Mouse (Mus musculus): Measurements from ENCODE around the gene Ngly1. TPM values are rescaled to one million over a fixed set of nuclear protein-coding genes. Genes with fewer than 3 reads are reported as not detected.
A peak's percentile ranks its signal among the peaks of the same experiment; 100 is the strongest.

Gene Ngly1
- polyA plus RNA-seq, 1 experiment from 2014 or later = 24.3 TPM

DNA sequence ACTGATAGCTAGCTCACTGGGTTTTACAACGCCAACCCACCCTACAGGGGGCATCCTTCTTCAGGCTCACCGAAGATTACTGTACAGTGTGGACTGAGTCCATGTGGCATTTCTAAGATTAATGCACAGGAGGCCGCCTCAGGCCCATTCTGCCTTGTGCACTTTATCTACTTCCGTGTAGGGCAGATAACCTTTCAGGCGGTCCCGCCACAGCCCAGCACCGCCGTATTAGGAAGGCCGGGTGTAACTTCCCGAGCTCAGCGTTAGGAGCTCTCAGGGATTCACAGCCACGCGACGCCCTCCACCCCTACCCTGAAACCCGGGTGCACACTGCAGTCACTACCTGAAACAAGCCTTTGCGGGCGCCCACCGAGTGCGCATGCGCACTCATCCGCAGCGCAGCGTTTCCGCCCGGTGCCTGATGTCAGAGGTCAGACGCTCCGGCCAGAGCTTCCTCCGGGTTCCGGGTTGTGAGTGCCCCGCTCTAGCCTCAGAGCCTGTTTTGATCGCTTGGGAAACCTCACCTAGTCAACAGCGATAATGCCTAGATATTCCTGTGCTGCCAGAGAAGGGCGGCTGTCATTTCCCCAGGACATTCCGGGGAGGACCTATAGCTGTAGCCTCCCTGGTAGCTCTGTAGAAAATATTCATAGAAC is 6.0 kb upstream of the Ngly1 start:
- peak; percentile 94 for ATAC-seq
- Histone ChIP-seq H3K27me3 (no peaks in the 10 kb centered on the region), H3K4me2 (replicated peaks) (peak overlapping the region; percentile 65), H3K27ac (peak overlapping the region; percentile 76), H3K4me3 (replicated peaks) (peak overlapping the region; percentile 56), H3K9ac (replicated peaks) (peak overlapping the region; percentile 72), H3K36me3 (no peaks in the 10 kb centered on the region), H3K4me1 (replicated peaks) (peaks cover 13% of the 10 kb centered on the region), H3K9me3 (no peaks in the 10 kb centered on the region)
- WGBS = 5% methylated on average over 34 of the region's 34 CpGs

DNA sequence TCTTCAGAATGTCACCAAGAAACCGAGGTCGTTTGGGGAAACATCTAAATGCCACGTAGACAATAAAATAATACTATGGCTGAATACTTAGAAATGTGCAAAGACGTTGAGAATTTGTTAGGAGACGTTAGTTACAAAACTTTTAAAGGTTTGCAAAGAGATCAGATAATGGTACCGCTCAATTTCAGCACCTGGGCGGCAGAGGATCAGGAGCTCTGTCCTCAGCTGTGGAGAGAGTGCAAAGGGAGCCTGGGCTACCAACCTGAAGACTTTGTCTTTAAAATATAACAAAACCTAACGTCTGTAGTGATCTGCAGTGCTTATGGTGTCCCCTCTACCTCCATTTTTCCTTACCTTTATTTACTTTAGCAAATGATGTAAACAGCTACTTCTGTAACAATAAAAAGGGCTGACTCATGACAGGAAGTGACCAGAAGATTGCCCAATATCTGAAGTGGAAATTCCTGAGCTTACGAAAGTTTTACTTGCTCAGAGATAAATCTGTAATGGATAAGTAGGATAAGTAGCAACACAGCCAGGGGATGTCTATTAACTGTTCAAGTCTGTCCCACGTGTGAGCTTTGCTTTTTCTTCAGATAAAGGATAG is 5.4 kb upstream of the Ngly1 start:
- no peaks in the 10 kb centered on the region for H3K9me3 ChIP-seq
- peak overlapping the region; percentile 65 for H3K4me2 ChIP-seq (replicated peaks)
- H3K27me3 ChIP-seq = no peaks in the 10 kb centered on the region
- peak overlapping the region; percentile 56 for H3K4me3 ChIP-seq (replicated peaks)
- no peak for ATAC-seq
- WGBS = 19% methylated on average over 10 of the region's 10 CpGs
- peaks cover 19% of the 10 kb centered on the region for H3K4me1 ChIP-seq (replicated peaks)
- H3K9ac ChIP-seq (replicated peaks) = peak overlapping the region; percentile 72
- H3K36me3 ChIP-seq = no peaks in the 10 kb centered on the region
- H3K27ac ChIP-seq = peak overlapping the region; percentile 76; the same call in 1 of the 2 replicates

DNA sequence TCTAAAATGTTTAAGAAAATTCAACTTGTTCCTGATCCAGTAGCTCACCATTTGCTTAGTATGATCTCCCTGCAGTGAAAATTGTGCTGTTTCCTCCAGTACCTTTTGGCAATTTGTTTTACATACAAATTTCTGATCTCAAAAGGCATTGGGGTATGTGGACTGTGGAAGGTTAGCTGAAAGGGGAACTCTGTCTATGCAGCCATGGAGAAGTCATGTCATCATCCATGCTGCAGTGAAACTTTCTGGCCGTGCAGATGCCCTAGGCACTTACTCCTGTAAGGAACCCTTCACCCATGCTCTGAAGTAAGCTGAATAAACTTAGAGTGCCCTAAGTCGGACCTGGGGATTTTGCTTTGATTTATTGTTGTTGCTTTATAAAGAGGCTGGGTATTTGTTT is 4.7 kb upstream of the Ngly1 start:
- Histone ChIP-seq H3K4me3 (replicated peaks) (no peak overlapping the region), H3K27me3 (no peaks in the 10 kb centered on the region), H3K9ac (replicated peaks) (no peak overlapping the region), H3K27ac (no peak overlapping the region), H3K9me3 (no peaks in the 10 kb centered on the region), H3K4me1 (replicated peaks) (peaks cover 20% of the 10 kb centered on the region), H3K4me2 (replicated peaks) (no peak overlapping the region), H3K36me3 (no peaks in the 10 kb centered on the region)
- ATAC-seq = no peak
- WGBS = 55% methylated on average over 2 of the region's 2 CpGs

DNA sequence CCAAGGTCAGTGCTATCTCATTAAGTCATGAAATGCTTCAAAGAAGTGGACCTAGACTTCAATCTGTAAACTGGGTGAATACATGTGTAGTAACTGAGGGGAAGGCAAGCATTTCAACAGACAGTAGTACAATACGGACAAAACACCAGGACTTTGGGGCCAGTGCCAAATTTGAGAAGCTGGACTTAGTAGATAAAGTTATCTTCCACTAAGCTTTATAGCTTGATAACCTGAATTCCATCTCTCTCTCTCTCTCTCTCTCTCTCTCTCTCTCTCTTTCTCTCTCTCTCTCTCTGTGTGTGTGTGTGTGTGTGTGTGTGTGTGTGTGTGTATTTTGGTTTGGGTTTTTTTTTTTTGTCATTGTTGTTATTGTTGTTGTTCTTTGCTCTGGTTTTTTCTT is 4.0 kb upstream of the Ngly1 start:
- H3K4me1 ChIP-seq (replicated peaks) = peaks cover 26% of the 10 kb centered on the region
- no peak overlapping the region for H3K27ac ChIP-seq
- H3K27me3 ChIP-seq = no peaks in the 10 kb centered on the region
- no peaks in the 10 kb centered on the region for H3K36me3 ChIP-seq
- no peak for ATAC-seq
- no peaks in the 10 kb centered on the region for H3K9me3 ChIP-seq
- no peak overlapping the region for H3K4me3 ChIP-seq (replicated peaks)
- WGBS = 74% methylated on average over 1 of the region's 1 CpGs
- no peak overlapping the region for H3K9ac ChIP-seq (replicated peaks)
- no peak overlapping the region for H3K4me2 ChIP-seq (replicated peaks)

DNA sequence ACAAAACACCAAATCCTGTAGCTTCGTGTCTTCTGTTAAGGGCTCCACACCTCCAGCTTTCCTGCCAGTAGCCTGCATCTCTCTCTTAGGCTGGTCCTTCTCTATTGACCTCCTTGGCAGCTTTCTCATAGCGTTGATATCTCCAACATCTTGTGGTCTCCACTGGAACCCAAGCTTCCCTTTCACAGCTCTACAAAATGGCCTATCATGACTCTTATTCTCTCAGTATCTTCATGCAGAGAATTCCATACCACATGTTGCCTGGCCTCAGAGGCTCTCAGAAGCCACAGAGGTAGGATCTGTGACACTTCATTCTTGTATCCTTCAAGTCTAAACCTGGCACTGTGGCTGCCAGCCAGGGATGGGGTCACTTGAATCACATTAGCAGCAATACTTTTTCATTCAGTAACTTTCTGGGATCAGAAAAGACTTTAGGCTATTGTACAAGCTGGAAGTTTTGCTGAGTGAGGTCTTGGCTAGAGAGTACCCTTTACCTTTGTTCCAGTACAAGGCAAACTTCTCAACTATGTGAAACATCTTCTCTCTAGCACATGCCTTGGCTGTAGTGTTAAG is 2.7 kb upstream of the Ngly1 start:
- peaks cover 27% of the 10 kb centered on the region for H3K4me1 ChIP-seq (replicated peaks)
- no peak overlapping the region for H3K4me3 ChIP-seq (replicated peaks)
- no peak overlapping the region for H3K9ac ChIP-seq (replicated peaks)
- no peaks in the 10 kb centered on the region for H3K36me3 ChIP-seq
- ATAC-seq = no peak
- no peaks in the 10 kb centered on the region for H3K27me3 ChIP-seq
- 75% methylated on average over 2 of the region's 2 CpGs for WGBS
- no peak overlapping the region for H3K4me2 ChIP-seq (replicated peaks)
- no peak overlapping the region for H3K27ac ChIP-seq
- H3K9me3 ChIP-seq = no peaks in the 10 kb centered on the region

DNA sequence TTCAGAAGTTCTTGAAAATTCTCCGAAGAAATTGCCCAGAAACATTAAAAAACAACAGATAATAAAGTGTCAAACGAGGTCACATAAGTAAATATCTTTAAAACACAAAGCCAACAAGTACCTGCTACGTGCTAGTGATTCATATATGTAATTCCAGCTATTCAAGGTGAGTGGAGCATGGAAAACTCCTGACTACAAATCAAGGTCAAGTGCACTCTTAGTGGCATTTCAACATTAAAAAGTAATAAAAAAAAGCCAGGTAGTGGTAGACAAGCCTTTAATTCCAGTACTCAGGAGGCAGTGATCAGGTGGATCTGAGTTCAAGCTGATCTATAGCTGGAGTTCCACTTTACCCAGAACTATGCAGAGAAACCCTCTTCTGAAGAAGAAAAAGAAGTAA is 945 bp upstream of the Ngly1 start:
- H3K27ac ChIP-seq = no peak overlapping the region
- 77% methylated on average over 3 of the region's 3 CpGs for WGBS
- H3K4me2 ChIP-seq (replicated peaks) = peak overlapping the region; percentile 74; the same call in 1 of the 2 replicates
- no peaks in the 10 kb centered on the region for H3K36me3 ChIP-seq
- H3K4me3 ChIP-seq (replicated peaks) = peak overlapping the region; percentile 73; the same call in 1 of the 2 replicates
- ATAC-seq = no peak
- no peaks in the 10 kb centered on the region for H3K9me3 ChIP-seq
- no peak overlapping the region for H3K9ac ChIP-seq (replicated peaks)
- H3K27me3 ChIP-seq = no peaks in the 10 kb centered on the region
- peaks cover 23% of the 10 kb centered on the region for H3K4me1 ChIP-seq (replicated peaks)

DNA sequence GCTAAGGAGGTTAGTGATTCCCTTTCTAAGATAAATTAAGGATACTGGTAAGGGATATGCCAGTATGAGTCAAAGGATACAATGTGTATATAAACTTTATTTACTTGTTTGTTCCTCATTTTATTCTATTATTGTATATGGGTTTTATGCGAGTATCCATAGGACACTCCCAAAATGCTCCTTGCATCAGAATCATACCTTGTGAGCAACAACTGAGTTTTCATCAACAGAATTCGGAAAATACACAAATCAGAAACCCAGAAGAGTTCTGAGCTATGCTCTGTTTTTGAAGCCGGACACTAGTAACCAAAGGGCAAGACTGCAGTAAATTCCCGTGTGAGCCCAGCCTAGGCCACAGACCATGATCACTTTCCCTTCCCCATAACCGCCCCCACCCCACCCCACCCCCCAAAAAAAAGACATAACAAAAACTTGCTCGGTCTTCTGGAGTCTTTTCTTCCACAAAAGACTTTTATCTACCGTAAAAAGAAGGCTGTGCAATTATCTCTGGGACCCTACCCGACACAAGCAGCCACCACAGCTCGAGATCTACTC is 400 bp upstream of the Ngly1 start:
- peak; percentile 65 for ATAC-seq
- Histone ChIP-seq H3K4me3 (replicated peaks) (peak overlapping the region; percentile 73), H3K36me3 (no peaks in the 10 kb centered on the region), H3K27me3 (no peaks in the 10 kb centered on the region), H3K9me3 (no peaks in the 10 kb centered on the region), H3K4me2 (replicated peaks) (peak overlapping the region; percentile 74), H3K4me1 (replicated peaks) (peaks cover 20% of the 10 kb centered on the region), H3K9ac (replicated peaks) (peak overlapping the region; percentile 92), H3K27ac (peak overlapping the region; percentile 74; the same call in 1 of the 2 replicates)
- WGBS = 20% methylated on average over 9 of the region's 9 CpGs

DNA sequence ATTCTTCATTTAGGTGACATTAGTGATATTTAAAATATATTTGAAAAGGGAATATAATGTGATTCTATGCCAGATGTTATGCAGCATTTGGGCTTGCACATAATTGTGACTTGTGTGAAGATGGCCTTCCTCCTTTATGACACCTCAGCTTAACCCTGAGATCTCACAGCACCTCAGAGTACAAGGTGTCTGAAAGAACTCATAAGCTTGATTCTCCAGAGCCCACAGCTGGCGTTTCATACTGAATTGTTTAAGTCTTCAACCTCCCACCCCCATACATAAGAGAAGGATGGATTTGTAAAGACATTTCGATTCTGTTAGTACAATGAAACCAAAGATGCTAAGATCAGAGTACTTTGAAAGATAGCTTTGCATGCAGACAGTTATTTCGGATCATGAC is 1.0 kb downstream of the Ngly1 start:
- H3K4me3 ChIP-seq (replicated peaks) = peak overlapping the region; percentile 73
- H3K9me3 ChIP-seq = no peaks in the 10 kb centered on the region
- H3K27ac ChIP-seq = no peak overlapping the region
- H3K9ac ChIP-seq (replicated peaks) = peak overlapping the region; percentile 92
- peak overlapping the region; percentile 74 for H3K4me2 ChIP-seq (replicated peaks)
- no peaks in the 10 kb centered on the region for H3K36me3 ChIP-seq
- H3K4me1 ChIP-seq (replicated peaks) = peaks cover 15% of the 10 kb centered on the region
- H3K27me3 ChIP-seq = no peaks in the 10 kb centered on the region
- WGBS = 64% methylated on average over 3 of the region's 3 CpGs
- no peak for ATAC-seq

DNA sequence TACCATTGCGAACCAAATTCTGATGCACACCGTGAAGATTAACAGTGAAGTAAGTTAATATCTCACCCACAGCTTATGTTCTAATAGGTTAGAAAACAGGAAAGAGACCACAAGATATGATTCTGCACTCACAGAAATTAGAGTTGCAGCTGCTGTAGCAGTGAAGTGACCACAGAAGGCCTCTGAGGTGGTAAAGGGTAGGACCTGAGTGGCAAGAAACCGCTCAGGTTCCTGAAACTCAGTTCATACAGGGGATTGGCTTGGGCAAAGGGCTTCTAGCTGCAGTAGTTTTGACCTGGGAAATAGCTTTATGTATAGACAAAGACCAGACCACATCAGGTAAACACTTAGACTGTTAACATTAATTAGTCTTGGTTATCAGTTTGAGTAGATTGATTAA is 6.7 kb downstream of the Ngly1 start:
- no peak for ATAC-seq
- no peak overlapping the region for H3K4me2 ChIP-seq (replicated peaks)
- no peaks in the 10 kb centered on the region for H3K9me3 ChIP-seq
- no peak overlapping the region for H3K9ac ChIP-seq (replicated peaks)
- H3K27ac ChIP-seq = no peak overlapping the region
- WGBS = 97% methylated on average over 3 of the region's 3 CpGs
- no peak overlapping the region for H3K4me3 ChIP-seq (replicated peaks)
- H3K27me3 ChIP-seq = no peaks in the 10 kb centered on the region
- H3K36me3 ChIP-seq = peaks cover 13% of the 10 kb centered on the region
- no peaks in the 10 kb centered on the region for H3K4me1 ChIP-seq (replicated peaks)

DNA sequence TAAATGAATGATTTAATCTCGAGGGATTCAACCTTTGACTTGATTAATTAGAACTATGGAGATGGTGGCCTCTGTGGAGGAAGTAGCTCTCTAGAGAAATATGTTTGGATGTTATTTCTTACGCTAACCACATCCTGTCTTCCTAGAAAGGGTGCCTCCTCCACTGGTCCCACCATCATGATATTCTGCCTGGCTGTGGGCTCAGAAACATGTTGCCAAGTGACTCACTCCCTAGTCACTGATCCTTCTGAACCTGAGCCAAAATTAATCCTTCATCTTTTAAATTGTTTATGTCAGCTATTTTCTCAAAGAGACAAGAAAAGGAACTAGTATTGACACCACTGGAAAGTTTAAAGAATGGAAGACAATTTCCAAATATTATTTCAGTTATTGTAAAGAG is 7.1 kb downstream of the Ngly1 start:
- Histone ChIP-seq H3K4me1 (replicated peaks) (no peaks in the 10 kb centered on the region), H3K4me3 (replicated peaks) (no peak overlapping the region), H3K27me3 (no peaks in the 10 kb centered on the region), H3K9me3 (no peaks in the 10 kb centered on the region), H3K9ac (replicated peaks) (no peak overlapping the region), H3K4me2 (replicated peaks) (no peak overlapping the region), H3K27ac (no peak overlapping the region), H3K36me3 (peaks cover 15% of the 10 kb centered on the region)
- ATAC-seq = no peak
- 87% methylated on average over 2 of the region's 2 CpGs for WGBS

DNA sequence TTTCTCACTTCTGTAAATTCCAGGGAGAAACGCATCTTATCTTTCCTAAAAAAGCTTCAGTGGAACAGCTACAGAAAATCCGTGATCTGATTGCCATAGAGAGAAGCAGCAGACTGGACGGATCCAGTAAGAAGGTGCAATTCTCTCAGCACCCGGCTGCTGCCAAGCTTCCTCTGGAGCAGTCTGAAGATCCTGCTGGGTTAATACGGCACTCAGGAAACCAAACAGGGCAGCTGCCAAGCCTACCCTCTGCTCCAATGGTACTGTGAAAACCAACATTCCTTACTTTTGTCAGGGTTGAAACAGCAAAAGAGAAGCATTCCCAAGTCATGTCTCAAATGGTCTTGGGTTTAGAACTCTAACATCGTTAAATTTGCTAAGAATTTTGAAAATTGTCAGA is 11.5 kb downstream of the Ngly1 start:
- no peak for ATAC-seq
- no peaks in the 10 kb centered on the region for H3K9me3 ChIP-seq
- H3K4me2 ChIP-seq (replicated peaks) = no peak overlapping the region
- WGBS = 80% methylated on average over 6 of the region's 6 CpGs
- peaks cover 23% of the 10 kb centered on the region for H3K36me3 ChIP-seq
- H3K27ac ChIP-seq = no peak overlapping the region
- H3K4me3 ChIP-seq (replicated peaks) = no peak overlapping the region
- no peaks in the 10 kb centered on the region for H3K4me1 ChIP-seq (replicated peaks)
- H3K9ac ChIP-seq (replicated peaks) = no peak overlapping the region
- H3K27me3 ChIP-seq = no peaks in the 10 kb centered on the region

DNA sequence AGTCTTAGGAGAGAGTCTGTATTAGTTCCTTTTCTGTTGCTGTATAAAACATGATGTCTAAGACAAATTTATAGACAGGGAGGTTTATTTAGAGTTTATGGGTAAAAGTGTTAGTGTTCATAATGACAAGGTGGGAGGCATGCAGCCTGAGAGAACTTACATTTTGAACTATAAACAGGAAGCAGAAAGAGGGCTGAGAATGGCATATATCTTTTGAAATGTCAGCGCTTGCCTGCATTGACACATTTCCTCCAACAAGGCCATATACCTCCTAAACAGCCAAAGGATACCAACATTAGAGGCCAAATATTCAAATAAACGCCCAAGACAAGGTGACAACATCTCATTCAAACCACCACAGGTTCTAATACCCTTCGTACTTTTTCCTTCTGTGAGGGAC is 12.8 kb downstream of the Ngly1 start:
- WGBS = 86% methylated on average over 3 of the region's 3 CpGs
- ATAC-seq = no peak
- H3K4me2 ChIP-seq (replicated peaks) = no peak overlapping the region
- no peak overlapping the region for H3K4me3 ChIP-seq (replicated peaks)
- H3K9me3 ChIP-seq = no peaks in the 10 kb centered on the region
- H3K27me3 ChIP-seq = no peaks in the 10 kb centered on the region
- H3K36me3 ChIP-seq = peaks cover 21% of the 10 kb centered on the region
- no peak overlapping the region for H3K27ac ChIP-seq
- no peaks in the 10 kb centered on the region for H3K4me1 ChIP-seq (replicated peaks)
- no peak overlapping the region for H3K9ac ChIP-seq (replicated peaks)

All from midbrain, embryonic 13.5 days (tissue).